Mouse (Mus musculus) kidney, embryonic 14.5 days (tissue): Measurements from ENCODE around the gene Cisd2. TPM values are rescaled to one million over a fixed set of nuclear protein-coding genes. Genes with fewer than 3 reads are reported as not detected.

Source experiments
- ATAC-seq: fragments of 200-750 bp; cut with Nextera tagmentation; 2 replicates; pipeline ENCODE4 v1.8.0; 2017; ENCODE audit warnings: moderate number of reproducible peaks, mild to moderate bottlenecking, moderate TSS enrichment, moderate library complexity; ENCODE audit not compliant: low FRiP score, low TSS enrichment
- H3K27ac ChIP-seq: fragments of 300-500 bp; sonication (generic); 2 replicates; pipeline ENCODE4 v1.5.1; 2014; ENCODE audit warnings: low read depth, mild to moderate bottlenecking, low read length, moderate library complexity, mixed read lengths
- H3K27me3 ChIP-seq: fragments of 300-500 bp; sonication (generic); 2 replicates; pipeline ENCODE4 v1.6.1; 2014; ENCODE audit warnings: mild to moderate bottlenecking, low read length; ENCODE audit not compliant: control insufficient read depth, insufficient read depth
- H3K36me3 ChIP-seq: fragments of 300-500 bp; sonication (generic); 2 replicates; pipeline ENCODE4 v1.6.1; 2014; ENCODE audit warnings: low read length, mixed read lengths; ENCODE audit not compliant: control insufficient read depth, insufficient read depth
- H3K4me1 ChIP-seq: fragments of 300-500 bp; sonication (generic); 2 replicates; pipeline ENCODE4 v1.6.1; 2014; ENCODE audit warnings: low read length, mixed read lengths; ENCODE audit not compliant: control insufficient read depth, insufficient read depth
- H3K4me2 ChIP-seq: fragments of 300-500 bp; sonication (generic); replicated peaks from 2 replicates; pipeline ENCODE4 v1.6.1; 2014; ENCODE audit warnings: low read depth, mild to moderate bottlenecking, low read length
- H3K4me3 ChIP-seq: fragments of 300-500 bp; sonication (generic); 2 replicates; pipeline ENCODE4 v1.5.1; 2014; ENCODE audit warnings: mild to moderate bottlenecking, low read length
- H3K9ac ChIP-seq: fragments of 300-500 bp; sonication (generic); 2 replicates; pipeline ENCODE4 v1.6.1; 2014; ENCODE audit warnings: low read depth, mild to moderate bottlenecking, low read length, moderate library complexity
- H3K9me3 ChIP-seq: fragments of 300-500 bp; sonication (generic); 2 replicates; pipeline ENCODE4 v1.6.1; 2016; ENCODE audit warnings: low read length; ENCODE audit not compliant: control insufficient read depth
- WGBS: fragments of 180-500 bp; shearing (Covaris S2); extraction: QIAGEN DNeasy Blood & Tissue Kit; methylation state at CpG from one replicate; pipeline ENCODE4 v1.1.7; 2014; 5-methylcytosine and 5-hydroxymethylcytosine counted together
- polyA plus RNA-seq: library from polyadenylated mRNA; unstranded; fragments of >200 nt; fragmentation: Nextera tagmentation; extraction: Ambion mirVana; gene quantifications from 2 replicates; pipeline ENCODE4 v1.2.1, GENCODE M21; 2014

The Cisd2 gene
- 58.3 and 73.2 TPM in 2 replicates for polyA plus RNA-seq

- peak; percentile 10 for ATAC-seq
- 4% methylated on average over 8 of the region's 8 CpGs for WGBS
Observed at GRCm38 (mm10) chr3:135423608-135424212, at the start of gene Cisd2. TSS of gene Cisd2 (minus strand) at chr3:135423925.

GRCm38 (mm10) chr3:135470823-135471222 lies 47.1 kb upstream of the Cisd2 start:
- H3K36me3 ChIP-seq = peaks cover 14% of the 10 kb centered on the region; the same call in 1 of the 2 replicates
- H3K27ac ChIP-seq = no peak overlapping the region
- H3K27me3 ChIP-seq = no peaks in the 10 kb centered on the region
- H3K4me1 ChIP-seq = no peaks in the 10 kb centered on the region
- H3K9ac ChIP-seq = no peak overlapping the region
- WGBS = 68% methylated on average over 1 of the region's 1 CpGs
- ATAC-seq = no peak
- no peak overlapping the region for H3K4me3 ChIP-seq
- no peaks in the 10 kb centered on the region for H3K9me3 ChIP-seq
- no peak overlapping the region for H3K4me2 ChIP-seq

More at GRCm38 (mm10) chr3:135423608-135424212, at the start of gene Cisd2:
- H3K4me3 ChIP-seq = peak within 1 kb of the TSS; percentile 81
- peaks cover 11% of the 10 kb centered on the region; the same call in 1 of the 2 replicates for H3K4me1 ChIP-seq
- peak within 1 kb of the TSS; percentile 93 for H3K27ac ChIP-seq
- H3K36me3 ChIP-seq = no peaks in the 10 kb centered on the region
- H3K27me3 ChIP-seq = no peaks in the 10 kb centered on the region
- H3K9ac ChIP-seq = peak within 1 kb of the TSS; percentile 84
- H3K4me2 ChIP-seq = peak within 1 kb of the TSS; percentile 78
- no peaks in the 10 kb centered on the region for H3K9me3 ChIP-seq

GRCm38 (mm10) chr3:135469974-135470373 lies 46.2 kb upstream of the Cisd2 start:
- Histone ChIP-seq H3K9ac (no peak overlapping the region), H3K4me1 (no peaks in the 10 kb centered on the region), H3K36me3 (peaks cover 14% of the 10 kb centered on the region; the same call in 1 of the 2 replicates), H3K4me2 (no peak overlapping the region), H3K27ac (no peak overlapping the region; the same call in 1 of the 2 replicates), H3K4me3 (no peak overlapping the region), H3K27me3 (no peaks in the 10 kb centered on the region), H3K9me3 (no peaks in the 10 kb centered on the region)
- peak; percentile 70; the same call in 1 of the 2 replicates for ATAC-seq
- 54% methylated on average over 4 of the region's 4 CpGs for WGBS

- Histone ChIP-seq H3K4me1 (no peaks in the 10 kb centered on the region), H3K9me3 (no peaks in the 10 kb centered on the region), H3K4me3 (no peak overlapping the region), H3K4me2 (no peak overlapping the region), H3K9ac (no peak overlapping the region), H3K36me3 (peaks cover 22% of the 10 kb centered on the region; the same call in 1 of the 2 replicates), H3K27me3 (no peaks in the 10 kb centered on the region), H3K27ac (no peak overlapping the region)
- 56% methylated on average over 3 of the region's 3 CpGs for WGBS
- 0 out of 2 replicates have a peak, but pooled peaks have one; percentile 22 for ATAC-seq
Observed at GRCm38 (mm10) chr3:135469146-135469545, 45.4 kb upstream of the Cisd2 start.

GRCm38 (mm10) chr3:135468402-135468801 lies 44.7 kb upstream of the Cisd2 start:
- Histone ChIP-seq H3K4me1 (no peaks in the 10 kb centered on the region), H3K4me3 (no peak overlapping the region), H3K27me3 (no peaks in the 10 kb centered on the region), H3K4me2 (no peak overlapping the region), H3K9me3 (no peaks in the 10 kb centered on the region), H3K9ac (no peak overlapping the region), H3K27ac (no peak overlapping the region), H3K36me3 (peaks cover 27% of the 10 kb centered on the region; the same call in 1 of the 2 replicates)
- ATAC-seq = no peak
- 90% methylated on average over 1 of the region's 1 CpGs for WGBS

GRCm38 (mm10) chr3:135458981-135459380 lies 35.3 kb upstream of the Cisd2 start:
- Histone ChIP-seq H3K4me1 (no peaks in the 10 kb centered on the region), H3K27ac (no peak overlapping the region), H3K36me3 (peaks cover 79% of the 10 kb centered on the region), H3K4me2 (no peak overlapping the region), H3K9me3 (no peaks in the 10 kb centered on the region), H3K27me3 (no peaks in the 10 kb centered on the region), H3K4me3 (no peak overlapping the region), H3K9ac (no peak overlapping the region)
- no peak for ATAC-seq

GRCm38 (mm10) chr3:135444930-135445329 lies 21.2 kb upstream of the Cisd2 start:
- ATAC-seq = no peak
- Histone ChIP-seq H3K4me2 (no peak overlapping the region), H3K4me3 (no peak overlapping the region), H3K4me1 (peaks cover 6% of the 10 kb centered on the region), H3K27ac (no peak overlapping the region), H3K27me3 (no peaks in the 10 kb centered on the region), H3K9me3 (no peaks in the 10 kb centered on the region), H3K36me3 (peaks cover 44% of the 10 kb centered on the region), H3K9ac (no peak overlapping the region)

GRCm38 (mm10) chr3:135440621-135441020 lies 16.9 kb upstream of the Cisd2 start:
- Histone ChIP-seq H3K9ac (peak overlapping the region; percentile 99; the same call in 1 of the 2 replicates), H3K27ac (no peak overlapping the region)
- 40% methylated on average over 10 of the region's 10 CpGs for WGBS

GRCm38 (mm10) chr3:135440221-135440620 lies 16.5 kb upstream of the Cisd2 start:
- ATAC-seq = no peak
- Histone ChIP-seq H3K9ac (peak overlapping the region; percentile 99), H3K4me1 (peaks cover 6% of the 10 kb centered on the region), H3K27me3 (no peaks in the 10 kb centered on the region), H3K9me3 (no peaks in the 10 kb centered on the region), H3K4me2 (peak overlapping the region; percentile 94), H3K4me3 (peak overlapping the region; percentile 77), H3K27ac (0 out of 2 replicates have a peak overlapping the region, but pooled peaks have one; percentile 100), H3K36me3 (peaks cover 29% of the 10 kb centered on the region)
- 24% methylated on average over 7 of the region's 7 CpGs for WGBS

More at GRCm38 (mm10) chr3:135440621-135441020, 16.9 kb upstream of the Cisd2 start:
- no peaks in the 10 kb centered on the region for H3K27me3 ChIP-seq
- peaks cover 29% of the 10 kb centered on the region for H3K36me3 ChIP-seq
- peak overlapping the region; percentile 94 for H3K4me2 ChIP-seq
- H3K9me3 ChIP-seq = no peaks in the 10 kb centered on the region
- peak overlapping the region; percentile 77 for H3K4me3 ChIP-seq
- no peak for ATAC-seq
- H3K4me1 ChIP-seq = peaks cover 6% of the 10 kb centered on the region
